In the genomic region with DNA sequence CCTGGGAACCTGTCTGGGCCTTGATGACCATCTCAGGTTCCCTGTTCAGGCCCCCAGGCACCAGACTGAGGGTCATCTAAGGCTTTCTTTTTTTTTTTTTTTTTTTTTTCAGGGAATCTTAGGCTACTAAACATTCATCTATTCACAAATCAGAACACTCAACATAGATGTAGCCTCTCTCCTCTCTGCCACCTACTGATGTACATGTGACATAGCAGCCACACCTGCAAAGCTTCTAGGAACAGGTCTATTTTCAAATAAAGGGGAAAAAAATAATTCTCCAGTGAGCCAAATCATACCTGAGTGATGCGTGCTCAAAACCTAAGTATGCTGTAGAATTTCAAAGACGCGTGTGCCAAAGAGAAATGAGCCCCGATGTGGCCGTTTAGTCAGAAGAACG, we compare ENCODE assay signal across 23 mouse cellular contexts. TPM values are rescaled to one million over a fixed set of nuclear protein-coding genes. Genes with fewer than 3 reads are reported as not detected.
DNase-seq lines count a peak whose midpoint lies in the region; TF ChIP-seq lines count a peak whose summit lies in the region.
"Had no signal": no experiment of that assay in that cellular context is flagged by ENCODE, and none has a peak within 500 bp of the region (broad histone marks: within the 10 kb centered on the region; RNA-seq: fewer than 3 reads in every experiment).

No protein-coding gene starts in this region.

- no peak for DNase-seq in gastrocnemius, adult 2 months
- no peak for DNase-seq in gastrocnemius, postnatal 25 days
- no peak for DNase-seq in layer of hippocampus, adult 2 months (ENCODE audit: low spot score in 2 of 2)
- DNase-seq in layer of hippocampus, adult 11-12 months (ENCODE audit: low spot score), result no peak
- DNase-seq in 3T3-L1 (ENCODE audit: low read depth, low spot score), result peak; percentile 33
- peak; percentile 33 for DNase-seq in brain, adult 2 months (ENCODE audit: low read depth, low spot score)
- DNase-seq in ovary, adult 18-20 months (ENCODE audit: low spot score), result no peak
- DNase-seq in cerebellum, postnatal 25 days, result no peak
- DNase-seq: adrenal gland, postnatal 10 days; cerebellum, adult 11 months; gastrocnemius, postnatal 14 days; heart, postnatal 4 days; kidney, postnatal 4 days; lung, adult 18-20 months; lung, postnatal 4 days; thymus, adult 2 months; thymus, postnatal 4 days had no signal

- H3K4me3 ChIP-seq in gastrocnemius, adult 2 months, result no peak overlapping the region
- H3K4me3 ChIP-seq in layer of hippocampus, adult 2 months, result no peak overlapping the region
- H3K4me3 ChIP-seq: embryonic facial prominence, embryonic 13.5 days; erythroblast, embryonic 14.5 days; forebrain, embryonic 13.5 days; hindbrain, embryonic 15.5 days; intestine, embryonic 15.5 days; kidney, embryonic 15.5 days had no signal

- intact Hi-C loops in gastrocnemius, adult 2 months (cut with DNase I), result loop anchor here (5.0 kb wide), 1 partner anchor 90 kb away; no protein-coding TSS in a partner anchor

- peak; percentile 57 for TF ChIP-seq CTCF in gastrocnemius, adult 2 months (IDR thresholded peaks at IDR 0.05)
- TF ChIP-seq CTCF in layer of hippocampus, adult 2 months (conservative IDR thresholded peaks at IDR 0.05), result peak; percentile 78

- H3K27ac ChIP-seq in gastrocnemius, adult 2 months, result no peak overlapping the region
- H3K27ac ChIP-seq in layer of hippocampus, adult 2 months, result no peak overlapping the region
- H3K27ac ChIP-seq: embryonic facial prominence, embryonic 13.5 days; forebrain, embryonic 13.5 days; hindbrain, embryonic 15.5 days; intestine, embryonic 15.5 days; kidney, embryonic 15.5 days had no signal

RNA-seq across cellular contexts. Expression of gene Tril, which starts 51.3 kb away (rescaled TPM):
- total RNA-seq in gastrocnemius, adult 2 months (2021), result 1 to 10 TPM; 1.3 to 2.2 TPM
- total RNA-seq in gastrocnemius, postnatal 25 days (2021), result 1 to 10 TPM; 3.6 to 3.8 TPM
- 10 to 100 TPM; 32.2 to 35.7 TPM for total RNA-seq in layer of hippocampus, adult 2 months (2021)

Comparison
In these comparisons a context has a peak if more than half of its experiments do, and no peak if none do; other contexts are left out.
1. DNase-seq: peak in 3T3-L1 (single experiment) and brain, adult 2 months (single experiment); none in gastrocnemius, adult 2 months (single experiment), gastrocnemius, postnatal 25 days (single experiment), layer of hippocampus, adult 2 months (0 of 2), layer of hippocampus, adult 11-12 months (single experiment), ovary, adult 18-20 months (single experiment) and cerebellum, postnatal 25 days (0 of 2).
2. RNA of gene Tril, which starts 51.3 kb away (total RNA-seq): 32.2 to 35.7 TPM in layer of hippocampus, adult 2 months; 3.6 to 3.8 TPM in gastrocnemius, postnatal 25 days and 1.3 to 2.2 TPM in gastrocnemius, adult 2 months; every median in the first group is over 4 times any median in the second.